In genomic region chr13:46574201-46574600, GRCm38 (mm10) we compare ENCODE assay signal across 26 mouse cellular contexts.
DNase-seq lines count a peak whose midpoint lies in the region; ATAC-seq and TF ChIP-seq lines count a peak whose summit lies in the region.
"Had no signal": no experiment of that assay in that cellular context is flagged by ENCODE, and none has a peak within 500 bp of the region (broad histone marks: within the 10 kb centered on the region; RNA-seq: fewer than 3 reads in every experiment).

No protein-coding gene starts in this region.

- no peak for TF ChIP-seq POLR2A in kidney, adult 2 months (IDR thresholded peaks at IDR 0.05; ENCODE audit: low read depth, low read length)

- intact Hi-C loops in heart, postnatal 10 days (cut with DNase I), result loop anchor here (5.0 kb wide), 1 partner anchor 142 kb away; no protein-coding TSS in a partner anchor

- TF ChIP-seq CTCF in kidney, adult 2 months (conservative IDR thresholded peaks at IDR 0.05; ENCODE audit: insufficient read depth, insufficient read length, low read depth, low read length), result no peak

- no peaks in the 10 kb centered on the region for H3K27me3 ChIP-seq in heart, embryonic 10.5 days (ENCODE audit: insufficient read depth, poor library complexity, severe bottlenecking)
- no peaks in the 10 kb centered on the region for H3K27me3 ChIP-seq in kidney, adult 2 months (replicated peaks; ENCODE audit: control insufficient read depth, insufficient read depth, low read length)
- H3K27me3 ChIP-seq in neural tube, embryonic 15.5 days (replicated peaks), result no peaks in the 10 kb centered on the region
- H3K27me3 ChIP-seq: hindbrain, embryonic 12.5 days; limb, embryonic 12.5 days; midbrain, embryonic 15.5 days; neural tube, embryonic 13.5 days; stomach, embryonic 15.5 days had no signal

- H3K27ac ChIP-seq in heart, embryonic 10.5 days, result peak overlapping the region; percentile 91; the same call in 1 of the 2 replicates
- no peak overlapping the region for H3K27ac ChIP-seq in kidney, adult 2 months (ENCODE audit: insufficient read depth, low read depth, low read length)
- H3K27ac ChIP-seq in neural tube, embryonic 15.5 days (replicated peaks), result 0 out of 2 replicates have a peak overlapping the region, but pooled peaks have one; percentile 1
- H3K27ac ChIP-seq: hindbrain, embryonic 12.5 days; limb, embryonic 12.5 days; macrophage; midbrain, embryonic 15.5 days; neural tube, embryonic 13.5 days; stomach, embryonic 15.5 days had no signal

- DNase-seq in heart, embryonic 10.5 days (ENCODE audit: low spot score), result no peak
- no peak for DNase-seq in heart, postnatal 10 days
- peak; percentile 18 for DNase-seq in kidney, adult 2 months
- no peak for DNase-seq in kidney, adult 8-10 months
- DNase-seq in neural tube, embryonic 10.5 days (ENCODE audit: extremely low spot score, low spot score), result no peak
- DNase-seq in retina, postnatal 1 day, result peak; percentile 51
- DNase-seq in cerebellum, adult 11-12 months, result no peak
- DNase-seq: adrenal gland, postnatal 10 days; cerebellum, adult 8-10 months; cerebellum, postnatal 36 days; embryo, embryonic 11 days; gastrocnemius, postnatal 14 days; heart, postnatal 14 days; kidney, adult 18-20 months; liver, postnatal 0 days; thymus, postnatal 25 days had no signal

- peaks cover 6% of the 10 kb centered on the region; the same call in 1 of the 2 replicates for H3K36me3 ChIP-seq in heart, embryonic 10.5 days
- H3K36me3 ChIP-seq in kidney, adult 2 months (ENCODE audit: control insufficient read depth, insufficient read depth, low read length), result no peaks in the 10 kb centered on the region
- H3K36me3 ChIP-seq in neural tube, embryonic 15.5 days, result no peaks in the 10 kb centered on the region
- H3K36me3 ChIP-seq: hindbrain, embryonic 12.5 days; limb, embryonic 12.5 days; midbrain, embryonic 15.5 days; neural tube, embryonic 13.5 days; stomach, embryonic 15.5 days had no signal

- no peak overlapping the region for H3K4me3 ChIP-seq in heart, embryonic 10.5 days
- no peak overlapping the region for H3K4me3 ChIP-seq in kidney, adult 2 months (ENCODE audit: insufficient read depth, low read depth, low read length)
- H3K4me3 ChIP-seq in neural tube, embryonic 15.5 days (replicated peaks), result no peak overlapping the region
- H3K4me3 ChIP-seq: hindbrain, embryonic 12.5 days; limb, embryonic 12.5 days; midbrain, embryonic 15.5 days; neural tube, embryonic 13.5 days; stomach, embryonic 15.5 days had no signal

- 85% methylated on average over 5 of the region's 5 CpGs for WGBS in heart, embryonic 10.5 days
- 39% methylated on average over 5 of the region's 5 CpGs for WGBS in kidney, adult 2 months
- 56% methylated on average over 5 of the region's 5 CpGs for WGBS in neural tube, embryonic 15.5 days

- H3K9me3 ChIP-seq in heart, embryonic 10.5 days, result no peaks in the 10 kb centered on the region
- no peaks in the 10 kb centered on the region for H3K9me3 ChIP-seq in neural tube, embryonic 15.5 days (replicated peaks)
- H3K9me3 ChIP-seq: hindbrain, embryonic 12.5 days; limb, embryonic 12.5 days; midbrain, embryonic 15.5 days; neural tube, embryonic 13.5 days; stomach, embryonic 15.5 days had no signal

- H3K4me2 ChIP-seq in neural tube, embryonic 15.5 days, result no peak overlapping the region
- H3K4me2 ChIP-seq: hindbrain, embryonic 12.5 days; limb, embryonic 12.5 days; liver, embryonic 11.5 days; midbrain, embryonic 15.5 days; neural tube, embryonic 13.5 days; stomach, embryonic 15.5 days had no signal

- no peak for ATAC-seq in neural tube, embryonic 15.5 days (ENCODE audit: low FRiP score)
- ATAC-seq: activated CD4-positive, CD25-positive, alpha-beta regulatory T cell, adult 4 months; liver, postnatal 0 days; lung, postnatal 0 days; midbrain, embryonic 15.5 days had no signal

- no peak overlapping the region for H3K9ac ChIP-seq in neural tube, embryonic 15.5 days (replicated peaks)
- H3K9ac ChIP-seq: hindbrain, embryonic 12.5 days; limb, embryonic 12.5 days; liver, postnatal 0 days; midbrain, embryonic 15.5 days; neural tube, embryonic 13.5 days; stomach, embryonic 15.5 days had no signal

- H3K4me1 ChIP-seq in heart, embryonic 10.5 days, result peaks cover 30% of the 10 kb centered on the region
- H3K4me1 ChIP-seq in kidney, adult 2 months (ENCODE audit: control insufficient read depth, insufficient read depth, low read length), result no peaks in the 10 kb centered on the region
- peaks cover 37% of the 10 kb centered on the region for H3K4me1 ChIP-seq in neural tube, embryonic 15.5 days
- H3K4me1 ChIP-seq: limb, embryonic 12.5 days had no signal

Comparison
In these comparisons a context has a peak if more than half of its experiments do, and no peak if none do; other contexts are left out.
1. DNase-seq: peak in kidney, adult 2 months (single experiment) and retina, postnatal 1 day (single experiment); none in heart, embryonic 10.5 days (single experiment), heart, postnatal 10 days (0 of 2), kidney, adult 8-10 months (0 of 2), neural tube, embryonic 10.5 days (single experiment) and cerebellum, adult 11-12 months (single experiment).